Mouse (Mus musculus) liver, embryonic 16.5 days (tissue): ENCODE measurements at regions not wholly inside any gene's neighbourhood (a gene's known extent, or its start where the extent isn't known, plus 50 kb on each side); places are given as distances from the start of the nearest gene placed in this dataset.

Experiments
- ATAC-seq: fragments of 200-750 bp; cut with Nextera tagmentation; 2 replicates; pipeline ENCODE4 v1.8.0; 2017; ENCODE audit warnings: low read depth, mild to moderate bottlenecking, moderate number of reproducible peaks, moderate library complexity
- H3K27ac ChIP-seq: fragments of 300-500 bp; sonication (generic); 2 replicates; pipeline ENCODE4 v1.5.1; 2014; ENCODE audit warnings: mild to moderate bottlenecking, low read length
- H3K27me3 ChIP-seq: fragments of 300-500 bp; sonication (generic); 2 replicates; pipeline ENCODE4 v1.6.1; 2014; ENCODE audit warnings: low read depth, low read length, mixed read lengths; ENCODE audit not compliant: control insufficient read depth, insufficient read depth
- H3K36me3 ChIP-seq: fragments of 300-500 bp; sonication (generic); 2 replicates; pipeline ENCODE4 v1.6.1; 2014; ENCODE audit warnings: mild to moderate bottlenecking; ENCODE audit not compliant: control insufficient read depth, insufficient read depth
- H3K4me1 ChIP-seq: fragments of 300-500 bp; sonication (generic); 2 replicates; pipeline ENCODE4 v1.6.1; 2014; ENCODE audit warnings: low read depth, low read length, mixed read lengths; ENCODE audit not compliant: control insufficient read depth
- H3K4me2 ChIP-seq: fragments of 300-500 bp; sonication (generic); 2 replicates; pipeline ENCODE4 v1.6.1; 2014; ENCODE audit warnings: low read depth, low read length, mixed read lengths
- H3K4me3 ChIP-seq: fragments of 300-500 bp; sonication (generic); 2 replicates; pipeline ENCODE4 v1.5.1; 2014; ENCODE audit warnings: low read depth, mild to moderate bottlenecking, low read length
- H3K9ac ChIP-seq: fragments of 300-500 bp; sonication (generic); 2 replicates; pipeline ENCODE4 v1.6.1; 2014; ENCODE audit warnings: low read depth, low read length
- H3K9me3 ChIP-seq: fragments of 300-500 bp; sonication (generic); replicated peaks from 2 replicates; pipeline ENCODE4 v1.6.1; 2016; ENCODE audit warnings: low read length; ENCODE audit not compliant: control insufficient read depth
- WGBS: fragments of 180-500 bp; shearing (Covaris S2); extraction: QIAGEN DNeasy Blood & Tissue Kit; methylation state at CpG from one replicate; pipeline ENCODE4 v1.1.7; 2014; ENCODE audit not compliant: insufficient replicate concordance; 5-methylcytosine and 5-hydroxymethylcytosine counted together

- Histone ChIP-seq H3K36me3 (no peaks in the 10 kb centered on the region), H3K9me3 (no peaks in the 10 kb centered on the region)
Measured at GRCm38 (mm10) chr13:6251025-6251862, 296.7 kb upstream of the Pitrm1 start.

GRCm38 (mm10) chr13:6252100-6252499, 295.8 kb upstream of the Pitrm1 start:
- no peaks in the 10 kb centered on the region for H3K27me3 ChIP-seq
- ATAC-seq = no peak
- H3K36me3 ChIP-seq = no peaks in the 10 kb centered on the region
- no peak overlapping the region for H3K9ac ChIP-seq
- H3K4me3 ChIP-seq = no peak overlapping the region
- H3K4me1 ChIP-seq = no peaks in the 10 kb centered on the region
- no peaks in the 10 kb centered on the region for H3K9me3 ChIP-seq
- no peak overlapping the region for H3K4me2 ChIP-seq
- WGBS = 11% methylated on average over 3 of the region's 3 CpGs
- H3K27ac ChIP-seq = no peak overlapping the region

More at GRCm38 (mm10) chr13:6251025-6251862, 296.7 kb upstream of the Pitrm1 start:
- Histone ChIP-seq H3K9ac (no peak overlapping the region), H3K4me2 (no peak overlapping the region), H3K27me3 (no peaks in the 10 kb centered on the region), H3K4me1 (no peaks in the 10 kb centered on the region), H3K4me3 (no peak overlapping the region), H3K27ac (no peak overlapping the region)
- ATAC-seq = no peak
- WGBS = 45% methylated on average over 4 of the region's 4 CpGs

DNA sequence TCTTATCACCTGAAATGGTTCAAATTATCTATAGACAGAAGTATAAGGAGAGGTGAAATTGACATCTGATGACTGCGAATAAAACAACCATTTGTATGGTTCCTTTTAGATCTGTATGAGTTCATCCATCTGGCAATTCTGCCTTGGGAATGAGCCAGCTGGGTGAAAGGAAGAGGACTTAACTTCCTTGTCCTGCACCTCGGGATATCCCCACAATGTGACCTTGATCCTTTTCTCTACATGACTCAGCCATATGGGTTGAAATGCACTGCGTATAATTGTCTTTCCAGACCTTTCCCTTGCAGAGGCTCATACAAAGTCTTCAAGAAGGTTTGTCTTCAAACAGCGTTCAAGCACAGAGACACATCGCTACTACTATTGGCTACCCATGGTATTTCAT, 292.6 kb upstream of the Pitrm1 start:
- Histone ChIP-seq H3K4me3 (no peak overlapping the region), H3K36me3 (no peaks in the 10 kb centered on the region), H3K9me3 (no peaks in the 10 kb centered on the region), H3K27me3 (no peaks in the 10 kb centered on the region), H3K4me1 (no peaks in the 10 kb centered on the region), H3K27ac (no peak overlapping the region), H3K4me2 (no peak overlapping the region), H3K9ac (no peak overlapping the region)
- ATAC-seq = no peak
- WGBS = 63% methylated on average over 5 of the region's 5 CpGs

- no peaks in the 10 kb centered on the region for H3K36me3 ChIP-seq
- H3K9ac ChIP-seq = no peak overlapping the region
- no peaks in the 10 kb centered on the region for H3K27me3 ChIP-seq
- H3K4me2 ChIP-seq = no peak overlapping the region
- H3K4me1 ChIP-seq = no peaks in the 10 kb centered on the region
- H3K27ac ChIP-seq = no peak overlapping the region
- no peaks in the 10 kb centered on the region for H3K9me3 ChIP-seq
- ATAC-seq = no peak
- H3K4me3 ChIP-seq = no peak overlapping the region
Measured at GRCm38 (mm10) chr13:6255728-6256496, 292.0 kb upstream of the Pitrm1 start.

GRCm38 (mm10) chr13:6258456-6258855, 289.5 kb upstream of the Pitrm1 start:
- Histone ChIP-seq H3K27ac (no peak overlapping the region), H3K9ac (no peak overlapping the region), H3K36me3 (no peaks in the 10 kb centered on the region), H3K4me2 (no peak overlapping the region), H3K4me3 (no peak overlapping the region), H3K27me3 (no peaks in the 10 kb centered on the region), H3K9me3 (no peaks in the 10 kb centered on the region), H3K4me1 (no peaks in the 10 kb centered on the region)
- WGBS = 39% methylated on average over 1 of the region's 1 CpGs
- ATAC-seq = no peak

DNA sequence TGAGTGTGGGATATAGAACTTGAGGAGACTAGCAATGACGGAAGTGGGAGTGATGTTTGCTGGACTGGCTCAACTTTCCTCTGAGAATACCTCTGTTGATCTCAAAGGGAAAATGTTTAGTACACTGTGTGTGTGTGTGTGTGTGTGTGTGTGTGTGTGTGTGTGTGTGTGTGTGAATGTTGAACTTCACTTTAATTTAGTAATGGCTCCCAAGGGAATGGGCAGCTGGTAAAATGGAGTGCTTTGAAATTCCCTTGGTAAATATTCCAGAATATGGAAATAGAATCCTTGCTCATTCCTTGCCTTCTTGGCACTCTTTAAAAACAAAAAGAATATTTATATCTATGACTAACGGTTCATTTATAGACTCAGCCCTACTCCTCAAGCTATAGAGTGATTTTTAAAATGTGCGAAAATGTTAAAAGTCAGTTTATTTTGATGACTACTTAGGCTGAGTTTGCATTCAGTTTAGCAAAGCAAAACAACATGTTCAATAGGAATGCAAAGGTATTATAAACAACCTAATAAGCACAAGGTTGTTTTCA, 287.6 kb upstream of the Pitrm1 start:
- Histone ChIP-seq H3K9me3 (no peaks in the 10 kb centered on the region), H3K27ac (no peak overlapping the region), H3K9ac (no peak overlapping the region), H3K4me3 (no peak overlapping the region), H3K36me3 (no peaks in the 10 kb centered on the region), H3K27me3 (no peaks in the 10 kb centered on the region), H3K4me1 (no peaks in the 10 kb centered on the region), H3K4me2 (no peak overlapping the region)
- no peak for ATAC-seq
- WGBS = 58% methylated on average over 3 of the region's 3 CpGs

DNA sequence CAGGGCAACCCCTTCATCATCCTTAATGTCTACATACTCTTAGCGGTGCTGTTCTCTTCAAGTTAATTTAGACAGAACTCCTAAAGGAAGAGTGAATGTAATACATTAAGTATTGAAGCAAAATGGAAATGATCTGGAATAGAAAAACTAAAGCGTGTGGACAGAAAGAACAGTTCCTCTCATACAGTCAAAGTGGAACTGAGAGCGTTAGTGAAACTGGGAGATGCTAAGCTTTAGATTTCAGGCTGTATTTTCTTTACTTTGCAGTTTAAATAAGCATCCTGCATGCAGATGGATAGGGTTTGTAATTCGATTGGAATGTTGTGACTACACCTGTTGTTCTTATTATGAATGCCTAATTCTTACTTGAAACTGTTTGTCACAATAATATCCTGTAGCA, 286.5 kb upstream of the Pitrm1 start:
- no peak overlapping the region for H3K4me2 ChIP-seq
- H3K9ac ChIP-seq = no peak overlapping the region
- H3K4me3 ChIP-seq = no peak overlapping the region
- H3K27me3 ChIP-seq = no peaks in the 10 kb centered on the region
- no peak overlapping the region for H3K27ac ChIP-seq
- WGBS = 66% methylated on average over 4 of the region's 4 CpGs
- H3K4me1 ChIP-seq = no peaks in the 10 kb centered on the region
- ATAC-seq = no peak
- no peaks in the 10 kb centered on the region for H3K9me3 ChIP-seq
- H3K36me3 ChIP-seq = no peaks in the 10 kb centered on the region

GRCm38 (mm10) chr13:6270546-6270945, 277.4 kb upstream of the Pitrm1 start:
- H3K9me3 ChIP-seq = no peaks in the 10 kb centered on the region
- H3K36me3 ChIP-seq = no peaks in the 10 kb centered on the region
- 67% methylated on average over 1 of the region's 1 CpGs for WGBS
- no peak overlapping the region for H3K9ac ChIP-seq
- no peak overlapping the region for H3K4me2 ChIP-seq
- no peak overlapping the region for H3K4me3 ChIP-seq
- no peak overlapping the region for H3K27ac ChIP-seq
- ATAC-seq = no peak
- H3K27me3 ChIP-seq = no peaks in the 10 kb centered on the region
- H3K4me1 ChIP-seq = no peaks in the 10 kb centered on the region

- Histone ChIP-seq H3K27me3 (no peaks in the 10 kb centered on the region), H3K9me3 (no peaks in the 10 kb centered on the region), H3K4me2 (no peak overlapping the region), H3K4me1 (no peaks in the 10 kb centered on the region), H3K27ac (no peak overlapping the region), H3K9ac (no peak overlapping the region), H3K4me3 (no peak overlapping the region), H3K36me3 (no peaks in the 10 kb centered on the region)
- WGBS = 55% methylated on average over 1 of the region's 1 CpGs
- no peak for ATAC-seq
Measured at GRCm38 (mm10) chr13:6272932-6273331, 275.0 kb upstream of the Pitrm1 start.
